Mouse (Mus musculus) CH12.LX (cell line): ENCODE measurements around the gene Vwc2l. TPM values are rescaled to one million over a fixed set of nuclear protein-coding genes. Genes with fewer than 3 reads are reported as not detected.

Experiments
- DNase-seq: peaks from one replicate; pipeline ENCODE4 v3.0.0-alpha.2; 2013; ENCODE audit errors: extremely low read depth
- H3K27ac ChIP-seq: 2 replicates; pipeline ENCODE4 v1.5.1; 2012; ENCODE audit warnings: low read depth, mild to moderate bottlenecking, control low read depth, moderate library complexity; ENCODE audit not compliant: insufficient read depth
- H3K27me3 ChIP-seq: replicated peaks from 2 replicates; pipeline ENCODE3; 2012; ENCODE audit warnings: inconsistent platforms
- H3K36me3 ChIP-seq, 2 experiments: replicated peaks in 1 of 2; 2 replicates each; pipeline versions ENCODE3 to v1.6.1; 2012; ENCODE audit warnings: inconsistent platforms in 1 of 2, low read length in 1 of 2, mild to moderate bottlenecking in 1 of 2, mixed read lengths in 1 of 2, moderate library complexity in 1 of 2; ENCODE audit not compliant: control insufficient read depth in 1 of 2, insufficient read depth in 1 of 2
- H3K4me1 ChIP-seq, 2 experiments: 2 replicates each; pipeline ENCODE4 v1.6.1; 2012; ENCODE audit warnings: inconsistent platforms in 1 of 2, moderate library complexity in 1 of 2; ENCODE audit not compliant: insufficient read depth in 2 of 2, control insufficient read depth in 1 of 2
- H3K4me2 ChIP-seq: 2 replicates; pipeline ENCODE4 v1.6.1; 2012; ENCODE audit warnings: low read depth, mild to moderate bottlenecking, control low read depth; ENCODE audit not compliant: poor library complexity, insufficient read depth, severe bottlenecking
- H3K4me3 ChIP-seq, 3 experiments: fragments of 150-350 bp in 1 of 3; sonication (generic) in 1 of 3; replicated peaks in 1 of 3; 2 replicates each; pipeline versions ENCODE3 to v1.5.1; 2011 to 2012; ENCODE audit warnings: low read depth in 2 of 3, low read length in 2 of 3, mild to moderate bottlenecking in 2 of 3, moderate library complexity in 2 of 3, control low read depth in 1 of 3, improper control_type of control experiment in 1 of 3, inconsistent platforms in 1 of 3, mixed read lengths in 1 of 3; ENCODE audit not compliant: poor library complexity in 1 of 3
- H3K79me2 ChIP-seq: replicated peaks from 2 replicates; pipeline ENCODE4 v1.6.1; 2012; ENCODE audit warnings: mild to moderate bottlenecking, moderate library complexity; ENCODE audit not compliant: control insufficient read depth, poor library complexity, insufficient read depth, severe bottlenecking; ENCODE audit errors: extremely low read depth
- H3K9ac ChIP-seq: 2 replicates; pipeline ENCODE4 v1.6.1; 2012; ENCODE audit warnings: low read depth, mild to moderate bottlenecking, control low read depth, moderate library complexity; ENCODE audit not compliant: insufficient read depth
- H3K9me3 ChIP-seq: replicated peaks from 2 replicates; pipeline ENCODE3; 2012; ENCODE audit warnings: low read length, inconsistent platforms, mixed read lengths
- BHLHE40 ChIP-seq: IDR thresholded peaks from 2 replicates; pipeline ENCODE4 v1.6.1; 2011; ENCODE audit warnings: mild to moderate bottlenecking, low read depth, low read length, improper control_type of control experiment
- CHD2 ChIP-seq: IDR thresholded peaks from 2 replicates; pipeline ENCODE4 v1.6.1; 2011; ENCODE audit warnings: low read length, improper control_type of control experiment
- ELF1 ChIP-seq: IDR thresholded peaks from 2 replicates; pipeline ENCODE4 v1.6.1; 2014; ENCODE audit warnings: low read depth, mild to moderate bottlenecking, inconsistent platforms, low read length, improper control_type of control experiment
- EP300 ChIP-seq: IDR thresholded peaks from 2 replicates; pipeline ENCODE4 v1.6.1; 2011; ENCODE audit warnings: low read length, improper control_type of control experiment
- ETS1 ChIP-seq: conservative IDR thresholded peaks from 2 replicates; pipeline ENCODE4 v1.6.1; 2012; ENCODE audit warnings: low read depth, mild to moderate bottlenecking, inconsistent platforms, low read length, improper control_type of control experiment, moderate library complexity
- GABPA ChIP-seq: IDR thresholded peaks from 2 replicates; pipeline ENCODE4 v1.6.1; 2012; ENCODE audit warnings: low read depth, low read length, improper control_type of control experiment, inconsistent platforms; ENCODE audit not compliant: insufficient replicate concordance
- HCFC1 ChIP-seq: IDR thresholded peaks from 2 replicates; pipeline ENCODE4 v1.6.1; 2012; ENCODE audit warnings: low read depth, mild to moderate bottlenecking, inconsistent platforms, low read length, improper control_type of control experiment
- IRF4 ChIP-seq: IDR thresholded peaks from 2 replicates; pipeline ENCODE4 v1.6.1; 2014; ENCODE audit warnings: low read depth, mild to moderate bottlenecking, inconsistent platforms, low read length, improper control_type of control experiment
- JUN ChIP-seq: IDR thresholded peaks from 2 replicates; pipeline ENCODE4 v1.6.1; 2011; ENCODE audit warnings: low read depth, mild to moderate bottlenecking, low read length, improper control_type of control experiment, moderate library complexity; ENCODE audit not compliant: insufficient read depth
- KAT2A ChIP-seq: IDR thresholded peaks from 2 replicates; pipeline ENCODE4 v1.6.1; 2012; ENCODE audit warnings: low read length, improper control_type of control experiment, inconsistent platforms; ENCODE audit not compliant: insufficient replicate concordance
- MAX ChIP-seq: IDR thresholded peaks from 2 replicates; pipeline ENCODE4 v1.6.1; 2011; ENCODE audit warnings: low read length, improper control_type of control experiment
- MAZ ChIP-seq: IDR thresholded peaks from 2 replicates; pipeline ENCODE4 v1.6.1; 2012; ENCODE audit warnings: low read depth, mild to moderate bottlenecking, inconsistent platforms, low read length, improper control_type of control experiment, moderate library complexity
- MXI1 ChIP-seq: IDR thresholded peaks from 2 replicates; pipeline ENCODE4 v1.6.1; 2011; ENCODE audit warnings: mild to moderate bottlenecking, low read depth, low read length, improper control_type of control experiment
- NELFE ChIP-seq: IDR thresholded peaks from 2 replicates; pipeline ENCODE4 v1.6.1; 2011; ENCODE audit warnings: low read depth, low read length, improper control_type of control experiment
- NRF1 ChIP-seq: IDR thresholded peaks from 2 replicates; pipeline ENCODE4 v1.6.1; 2014; ENCODE audit warnings: low read depth, mild to moderate bottlenecking, inconsistent platforms, low read length, improper control_type of control experiment, moderate library complexity
- PAX5 ChIP-seq: IDR thresholded peaks from 2 replicates; pipeline ENCODE4 v1.6.1; 2012; ENCODE audit warnings: low read length, inconsistent platforms, mixed read lengths
- POLR2A ChIP-seq: IDR thresholded peaks from 2 replicates; pipeline ENCODE4 v1.6.1; 2011; ENCODE audit warnings: low read depth, mild to moderate bottlenecking, improper control_type of control experiment, low read length
- POLR2AphosphoS2 ChIP-seq: IDR thresholded peaks from 2 replicates; pipeline ENCODE4 v1.6.1; 2011; ENCODE audit warnings: low read depth, low read length, improper control_type of control experiment
- RAD21 ChIP-seq: IDR thresholded peaks from 2 replicates; pipeline ENCODE4 v1.6.1; 2011; ENCODE audit warnings: low read depth, mild to moderate bottlenecking, low read length, improper control_type of control experiment, moderate library complexity
- RCOR1 ChIP-seq: conservative IDR thresholded peaks from 2 replicates; pipeline ENCODE4 v1.6.1; 2012; ENCODE audit warnings: low read depth, mild to moderate bottlenecking, inconsistent platforms, low read length, improper control_type of control experiment
- SIN3A ChIP-seq: IDR thresholded peaks from 2 replicates; pipeline ENCODE4 v1.6.1; 2012; ENCODE audit warnings: low read length, improper control_type of control experiment, inconsistent platforms
- SMC3 ChIP-seq: IDR thresholded peaks from 2 replicates; pipeline ENCODE4 v1.6.1; 2011; ENCODE audit warnings: low read depth, low read length, improper control_type of control experiment
- TBP ChIP-seq: conservative IDR thresholded peaks from 2 replicates; pipeline ENCODE4 v1.6.1; 2011; ENCODE audit warnings: low read depth, low read length, improper control_type of control experiment
- TCF12 ChIP-seq: IDR thresholded peaks from 2 replicates; pipeline ENCODE4 v1.6.1; 2014; ENCODE audit warnings: low read depth, mild to moderate bottlenecking, inconsistent platforms, low read length, improper control_type of control experiment
- USF2 ChIP-seq: conservative IDR thresholded peaks from 2 replicates; pipeline ENCODE4 v1.6.1; 2011; ENCODE audit warnings: low read depth, low read length, improper control_type of control experiment
- ZKSCAN1 ChIP-seq: IDR thresholded peaks from 2 replicates; pipeline ENCODE4 v1.6.1; 2012; ENCODE audit warnings: low read depth, inconsistent platforms, low read length, improper control_type of control experiment, borderline replicate concordance
- ZMIZ1 ChIP-seq: IDR thresholded peaks from 2 replicates; pipeline ENCODE4 v1.6.1; 2012; ENCODE audit warnings: low read depth, mild to moderate bottlenecking, inconsistent platforms, low read length, improper control_type of control experiment
- ZNF384 ChIP-seq: IDR thresholded peaks from 2 replicates; pipeline ENCODE4 v1.6.1; 2012; ENCODE audit warnings: low read depth, low read length, improper control_type of control experiment, inconsistent platforms
- dilution Hi-C: fragments of 300-500 bp; cut with MboI; formaldehyde crosslinking; loops from 2 replicates; pipeline ENCODE4 v1.14.3; 2020; ENCODE audit warnings: low sequenced_read_pairs; ENCODE audit not compliant: extremely low pct_unique_long_range_greater_than_20kb, extremely low pct_ligation_motif_present
- in situ Hi-C: fragments of 300-500 bp; cut with MboI; formaldehyde crosslinking; loops from 3 replicates; pipeline ENCODE4 v1.14.3; 2019; ENCODE audit warnings: low sequenced_read_pairs, low pct_ligation_motif_present, low pct_unique_long_range_greater_than_20kb, mixed read lengths
- polyA plus RNA-seq: library from polyadenylated mRNA; unstranded; fragments of >175 nt; gene quantifications from 2 replicates; pipeline ENCODE4 v1.2.1, GENCODE M21; 2012; ENCODE audit warnings: low read depth; ENCODE audit not compliant: insufficient read length
- total RNA-seq, 2 experiments: library from RNA; depleted of rRNA; stranded (reverse); fragments of 300-350 nt in 1 of 2; fragments of >200 nt in 1 of 2; gene quantifications; 2 replicates each; pipeline ENCODE4 v1.2.3; 2012 to 2014

Gene Vwc2l
- total RNA-seq (2012; rRNA removed), result not detected in 2 replicates
- total RNA-seq (2014; rRNA removed), result not detected in 2 replicates
- polyA plus RNA-seq, result not detected in 2 replicates

DNA sequence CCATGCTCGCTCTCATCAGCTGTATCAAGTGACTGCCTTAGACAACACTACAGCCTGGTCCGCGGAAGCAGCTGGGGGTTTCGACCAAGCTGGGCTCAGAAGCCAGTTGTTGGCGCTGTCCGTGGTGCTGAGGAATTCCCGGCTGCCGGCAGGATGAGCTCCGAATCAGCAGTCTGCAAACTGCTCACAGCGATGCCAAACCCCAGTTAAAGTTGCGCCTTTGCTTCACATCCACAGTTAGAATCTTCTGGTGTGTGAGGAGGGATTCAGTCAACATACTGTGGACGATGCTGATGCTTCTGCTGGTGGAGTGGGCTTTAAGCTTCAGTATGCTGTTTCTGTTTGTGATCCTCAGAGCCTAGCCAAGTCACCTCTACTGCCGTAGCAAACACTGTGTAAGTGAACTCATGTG is at the start of gene Vwc2l:
Vwc2l (plus strand) TSS at position 61 of the 412 bp plus-strand sequence.
- no peak for TF ChIP-seq IRF4
- no peak for TF ChIP-seq SMC3
- TF ChIP-seq NRF1, result no peak
- no peak for TF ChIP-seq MXI1
- TF ChIP-seq ZMIZ1, result no peak
- TF ChIP-seq KAT2A, result no peak
- no peak for TF ChIP-seq TBP
- no peak for TF ChIP-seq MAX
- no peak for TF ChIP-seq PAX5
- TF ChIP-seq POLR2AphosphoS2, result no peak
- TF ChIP-seq NELFE, result no peak
- no peak for TF ChIP-seq CHD2
- TF ChIP-seq MAZ, result no peak
- no peak for TF ChIP-seq USF2
- TF ChIP-seq GABPA, result no peak
- no peak for TF ChIP-seq ETS1
- no peak for TF ChIP-seq JUN
- no peak for TF ChIP-seq TCF12
- Histone ChIP-seq H3K9me3 (no peaks in the 10 kb centered on the region), H3K27me3 (no peaks in the 10 kb centered on the region), H3K36me3 (no peaks in the 10 kb centered on the region), H3K27ac (no peak within 1 kb of the TSS), H3K4me3 (no peak within 1 kb of the TSS), H3K4me1 (no peaks in the 10 kb centered on the region), H3K79me2 (no peaks in the 10 kb centered on the region), H3K9ac (no peak within 1 kb of the TSS), H3K4me2 (no peak within 1 kb of the TSS)
- dilution Hi-C loops (no loop called here), in situ Hi-C loops (no loop called here)
- no peak for DNase-seq

DNA sequence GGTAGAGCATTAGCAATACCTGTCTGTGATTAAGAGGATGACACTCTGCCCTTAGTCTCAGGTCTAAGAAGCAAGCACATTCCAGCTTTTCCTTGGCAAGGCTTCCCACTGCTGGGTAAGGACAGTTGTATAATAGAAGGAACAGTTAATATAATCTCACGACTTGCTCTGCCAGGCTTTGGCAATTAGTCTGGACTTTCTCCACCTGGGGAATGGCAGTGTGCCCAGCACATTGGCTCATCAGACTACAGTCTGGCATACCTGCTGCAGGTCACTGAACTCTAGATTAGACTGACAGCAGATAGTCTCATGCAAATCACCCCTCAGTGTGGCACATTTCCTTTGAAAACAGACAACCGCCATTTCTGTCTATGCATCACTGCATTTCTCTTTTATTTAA is 33.0 kb upstream of the Vwc2l start:
- H3K36me3 ChIP-seq, result no peaks in the 10 kb centered on the region
- H3K4me1 ChIP-seq, result peaks cover 0 to 4% of the 10 kb centered on the region in 2 experiments; a peak in 1 of 4 replicates
- no peak for DNase-seq
- H3K79me2 ChIP-seq, result no peaks in the 10 kb centered on the region
- no peak overlapping the region for H3K4me2 ChIP-seq
- H3K27me3 ChIP-seq, result no peaks in the 10 kb centered on the region
- in situ Hi-C loops (no loop called here), dilution Hi-C loops (no loop called here)
- no peak overlapping the region for H3K9ac ChIP-seq
- no peak for TF ChIP-seq TCF12
- TF ChIP-seq JUN, result no peak
- no peak for TF ChIP-seq POLR2A
- TF ChIP-seq NELFE, result no peak
- TF ChIP-seq BHLHE40, result no peak
- no peak for TF ChIP-seq ELF1
- TF ChIP-seq NRF1, result no peak
- no peak for TF ChIP-seq EP300
- no peak for TF ChIP-seq GABPA
- TF ChIP-seq ZKSCAN1, result no peak
- no peak for TF ChIP-seq USF2
- no peak for TF ChIP-seq POLR2AphosphoS2
- no peak for TF ChIP-seq RCOR1
- no peak for TF ChIP-seq ZNF384
- no peak for TF ChIP-seq SIN3A
- no peak for TF ChIP-seq RAD21
- TF ChIP-seq ETS1, result no peak
- no peak for TF ChIP-seq HCFC1
- no peak for TF ChIP-seq MAZ
- H3K27ac ChIP-seq, result no peak overlapping the region
- H3K9me3 ChIP-seq, result no peaks in the 10 kb centered on the region
- H3K4me3 ChIP-seq, result no peak overlapping the region
